Mouse (Mus musculus) E14TG2a.4 (cell line): ENCODE data around the gene Tuba3a.
"Not testable (repeated sequence)": the region's sequence is repeated elsewhere in the genome, so short reads cannot be mapped to it uniquely, and the experiment has no call there.

Source experiments
- CTCF ChIP-seq: conservative IDR thresholded peaks from 2 replicates; pipeline ENCODE4 v1.5.1; 2014; ENCODE audit warnings: low read length
- NANOG ChIP-seq: IDR thresholded peaks from 2 replicates; pipeline ENCODE4 v1.6.1; 2014; ENCODE audit warnings: borderline replicate concordance, low read length, mixed read lengths

- TF ChIP-seq CTCF, NANOG: not testable (repeated sequence)
Measured at GRCm38 (mm10) chr6:125304408-125304807, 18.6 kb upstream of the Tuba3a start.
